Mouse (Mus musculus) liver, embryonic 15.5 days (tissue): ENCODE data around the gene Tchp. TPM values are rescaled to one million over a fixed set of nuclear protein-coding genes. Genes with fewer than 3 reads are reported as not detected.

Experiments used
- ATAC-seq: fragments of 200-750 bp; cut with Nextera tagmentation; 2 replicates; pipeline ENCODE4 v1.8.0; 2017; ENCODE audit warnings: moderate number of reproducible peaks, mild to moderate bottlenecking, moderate library complexity; ENCODE audit not compliant: insufficient read depth
- H3K27ac ChIP-seq: fragments of 300-500 bp; sonication (generic); replicated peaks from 2 replicates; pipeline ENCODE4 v1.5.1; 2015; ENCODE audit warnings: mild to moderate bottlenecking, inconsistent platforms
- H3K27me3 ChIP-seq: fragments of 300-500 bp; sonication (generic); 2 replicates; pipeline ENCODE4 v1.6.1; 2015; ENCODE audit warnings: mild to moderate bottlenecking, inconsistent platforms
- H3K36me3 ChIP-seq: fragments of 300-500 bp; sonication (generic); replicated peaks from 2 replicates; pipeline ENCODE4 v1.6.1; 2015; ENCODE audit warnings: moderate library complexity, mild to moderate bottlenecking, inconsistent platforms
- H3K4me1 ChIP-seq: fragments of 300-500 bp; sonication (generic); replicated peaks from 2 replicates; pipeline ENCODE4 v1.6.1; 2015; ENCODE audit warnings: inconsistent platforms
- H3K4me2 ChIP-seq: fragments of 300-500 bp; sonication (generic); 2 replicates; pipeline ENCODE4 v1.6.1; 2015; ENCODE audit warnings: moderate library complexity, mild to moderate bottlenecking, inconsistent platforms
- H3K4me3 ChIP-seq: fragments of 300-500 bp; sonication (generic); replicated peaks from 2 replicates; pipeline ENCODE4 v1.5.1; 2015; ENCODE audit warnings: mild to moderate bottlenecking, inconsistent platforms
- H3K9ac ChIP-seq: fragments of 300-500 bp; sonication (generic); 2 replicates; pipeline ENCODE4 v1.6.1; 2015; ENCODE audit warnings: moderate library complexity, mild to moderate bottlenecking, inconsistent platforms
- H3K9me3 ChIP-seq: fragments of 300-500 bp; sonication (generic); replicated peaks from 2 replicates; pipeline ENCODE4 v1.6.1; 2016; ENCODE audit warnings: inconsistent platforms
- WGBS: fragments of 180-500 bp; shearing (Covaris S2); methylation state at CpG from one replicate; pipeline ENCODE4 v1.1.7; 2015; ENCODE audit warnings: mixed read lengths; ENCODE audit not compliant: insufficient replicate concordance; 5-methylcytosine and 5-hydroxymethylcytosine counted together
- polyA plus RNA-seq: library from polyadenylated mRNA; unstranded; fragments of >200 nt; fragmentation: Nextera tagmentation; extraction: Ambion mirVana; gene quantifications from 2 replicates; pipeline ENCODE4 v1.2.1, GENCODE M21; 2015

The Tchp gene
- polyA plus RNA-seq, 1 experiment from 2014 or later, result 2.9 TPM

- no peaks in the 10 kb centered on the region for H3K27me3 ChIP-seq
- ATAC-seq, result peak; percentile 51; the same call in 1 of the 2 replicates
- no peak overlapping the region for H3K4me3 ChIP-seq
- peaks cover 94% of the 10 kb centered on the region for H3K36me3 ChIP-seq
- WGBS, result 76% methylated on average over 12 of the region's 12 CpGs
- H3K4me1 ChIP-seq, result peaks cover 6% of the 10 kb centered on the region; the same call in 1 of the 2 replicates
- no peak overlapping the region for H3K4me2 ChIP-seq
- no peaks in the 10 kb centered on the region for H3K9me3 ChIP-seq
- H3K9ac ChIP-seq, result no peak overlapping the region
- H3K27ac ChIP-seq, result no peak overlapping the region
Observed at GRCm38 (mm10) chr5:114738707-114739241, 31.2 kb downstream of the Tchp start.

DNA sequence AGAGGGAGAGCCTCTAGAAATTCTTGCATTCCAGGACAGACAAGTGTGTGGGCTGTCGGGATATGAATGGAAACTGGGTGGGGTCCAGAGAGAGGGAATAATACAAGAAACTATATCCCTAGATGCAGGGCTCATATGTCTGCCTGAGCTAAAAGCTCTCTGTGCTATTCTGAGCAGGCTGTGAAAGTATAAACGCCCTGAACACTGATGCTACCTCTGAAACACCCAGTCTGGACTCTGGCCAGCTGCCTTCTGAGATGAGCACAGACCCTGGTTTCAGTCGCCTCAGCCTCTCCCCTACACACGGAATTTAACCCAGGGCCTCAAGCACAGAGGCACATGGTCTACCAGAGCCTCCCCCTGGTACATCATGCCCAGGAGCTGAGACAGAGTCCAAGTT is 33.0 kb downstream of the Tchp start:
- 61% methylated on average over 4 of the region's 4 CpGs for WGBS
- no peaks in the 10 kb centered on the region for H3K27me3 ChIP-seq
- H3K4me3 ChIP-seq, result no peak overlapping the region
- H3K4me1 ChIP-seq, result peaks cover 6% of the 10 kb centered on the region; the same call in 1 of the 2 replicates
- no peak overlapping the region for H3K27ac ChIP-seq
- ATAC-seq, result no peak
- H3K9me3 ChIP-seq, result no peaks in the 10 kb centered on the region
- H3K4me2 ChIP-seq, result no peak overlapping the region
- H3K36me3 ChIP-seq, result peaks cover 97% of the 10 kb centered on the region
- H3K9ac ChIP-seq, result no peak overlapping the region

DNA sequence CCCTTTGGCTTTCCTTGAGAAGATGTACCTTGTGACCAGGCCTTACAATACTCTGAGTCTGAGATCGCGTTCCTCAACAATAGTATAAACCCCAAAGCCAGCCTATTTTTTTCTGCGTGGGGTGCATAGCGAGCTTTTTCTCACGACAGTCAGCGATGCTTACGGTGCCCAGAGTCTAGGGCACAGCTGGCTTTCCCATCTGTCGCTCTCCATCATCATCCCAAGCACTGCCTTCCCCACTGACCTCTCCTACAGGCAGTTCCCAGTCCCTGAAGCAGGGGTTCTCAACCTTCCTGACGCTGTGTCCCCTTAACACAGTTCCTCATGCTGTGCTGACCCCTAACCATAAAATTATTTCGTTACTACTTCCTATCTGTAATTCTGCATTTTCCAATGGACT is 35.0 kb downstream of the Tchp start:
- Histone ChIP-seq H3K9me3 (no peaks in the 10 kb centered on the region), H3K27me3 (no peaks in the 10 kb centered on the region), H3K36me3 (peaks cover 92% of the 10 kb centered on the region), H3K4me3 (no peak overlapping the region), H3K4me2 (no peak overlapping the region), H3K4me1 (peaks cover 6% of the 10 kb centered on the region; the same call in 1 of the 2 replicates), H3K27ac (no peak overlapping the region), H3K9ac (no peak overlapping the region)
- WGBS, result 83% methylated on average over 10 of the region's 10 CpGs
- ATAC-seq, result no peak

DNA sequence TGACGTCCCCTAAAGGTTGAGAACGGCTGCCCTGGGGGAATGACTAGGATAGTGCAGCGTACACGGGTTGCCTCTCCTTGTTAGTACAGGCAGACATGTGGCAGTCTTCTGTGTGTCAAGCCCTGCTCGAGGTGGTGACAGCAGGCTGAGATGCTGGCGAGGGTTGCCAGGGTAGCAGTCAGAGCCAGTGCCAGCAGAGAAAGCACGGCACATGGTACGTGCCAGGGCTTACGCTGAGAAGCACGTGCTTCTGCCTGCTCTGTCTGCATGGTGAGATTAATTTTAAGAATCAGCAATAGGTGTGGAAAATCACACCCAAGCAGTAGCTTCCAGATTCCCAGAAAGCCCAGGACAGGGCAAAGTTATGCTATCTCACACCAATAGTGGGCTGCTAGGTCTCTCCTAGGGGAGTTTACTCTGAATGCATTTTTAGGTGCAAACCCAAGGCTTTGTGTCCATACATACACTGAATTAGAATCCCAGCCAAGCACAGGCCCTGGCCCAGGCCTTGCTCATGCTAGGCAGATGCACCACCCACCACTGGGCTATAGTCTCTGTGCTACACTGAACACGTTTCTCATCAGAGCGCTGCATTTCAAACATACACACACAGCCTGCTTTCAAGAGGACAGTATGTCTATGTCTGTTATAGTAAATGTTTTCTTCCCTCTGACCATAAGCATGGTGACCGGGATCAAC is 35.6 kb downstream of the Tchp start:
- Histone ChIP-seq H3K4me1 (peaks cover 6% of the 10 kb centered on the region; the same call in 1 of the 2 replicates), H3K9ac (no peak overlapping the region), H3K9me3 (no peaks in the 10 kb centered on the region), H3K27me3 (no peaks in the 10 kb centered on the region), H3K4me2 (no peak overlapping the region), H3K4me3 (no peak overlapping the region), H3K27ac (no peak overlapping the region), H3K36me3 (peaks cover 92% of the 10 kb centered on the region)
- ATAC-seq, result no peak
- 87% methylated on average over 13 of the region's 13 CpGs for WGBS

GRCm38 (mm10) chr5:114743697-114744090 is 36.1 kb downstream of the Tchp start:
- H3K4me3 ChIP-seq, result no peak overlapping the region
- H3K9me3 ChIP-seq, result no peaks in the 10 kb centered on the region
- ATAC-seq, result no peak
- H3K4me1 ChIP-seq, result peaks cover 4% of the 10 kb centered on the region; the same call in 1 of the 2 replicates
- H3K4me2 ChIP-seq, result no peak overlapping the region
- WGBS, result 91% methylated on average over 8 of the region's 8 CpGs
- H3K36me3 ChIP-seq, result peaks cover 92% of the 10 kb centered on the region
- H3K27me3 ChIP-seq, result no peaks in the 10 kb centered on the region
- no peak overlapping the region for H3K27ac ChIP-seq
- no peak overlapping the region for H3K9ac ChIP-seq

DNA sequence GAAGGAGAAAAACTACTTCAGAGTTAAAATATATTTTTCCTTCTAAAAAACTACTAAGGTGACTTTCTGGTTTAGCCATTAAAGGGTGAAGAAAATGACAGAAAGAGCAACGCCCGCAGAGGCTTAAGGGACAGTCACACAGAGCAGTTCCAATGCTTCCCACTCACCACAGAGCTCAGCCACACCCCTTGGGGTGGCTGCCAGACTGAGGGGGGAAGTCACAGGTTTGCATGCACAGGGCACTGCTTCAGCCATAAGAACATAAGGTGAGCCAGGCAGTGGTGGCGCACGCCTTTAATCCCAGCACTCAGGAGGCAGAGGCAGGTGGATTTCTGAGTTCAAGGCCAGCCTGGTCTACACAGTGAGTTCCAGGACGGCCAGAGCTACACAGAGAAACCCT is 38.0 kb downstream of the Tchp start:
- no peak for ATAC-seq
- Histone ChIP-seq H3K27ac (no peak overlapping the region), H3K36me3 (peaks cover 88% of the 10 kb centered on the region), H3K4me2 (no peak overlapping the region), H3K9ac (no peak overlapping the region), H3K27me3 (no peaks in the 10 kb centered on the region), H3K4me3 (no peak overlapping the region), H3K4me1 (no peaks in the 10 kb centered on the region), H3K9me3 (no peaks in the 10 kb centered on the region)
- WGBS, result 80% methylated on average over 5 of the region's 5 CpGs

GRCm38 (mm10) chr5:114746886-114747285 is 39.3 kb downstream of the Tchp start:
- Histone ChIP-seq H3K4me1 (no peaks in the 10 kb centered on the region), H3K4me3 (no peak overlapping the region), H3K27ac (no peak overlapping the region), H3K4me2 (no peak overlapping the region), H3K36me3 (peaks cover 91% of the 10 kb centered on the region), H3K9ac (no peak overlapping the region), H3K27me3 (no peaks in the 10 kb centered on the region), H3K9me3 (no peaks in the 10 kb centered on the region)
- 80% methylated on average over 4 of the region's 4 CpGs for WGBS
- no peak for ATAC-seq

GRCm38 (mm10) chr5:114747521-114747920 is 40.0 kb downstream of the Tchp start:
- no peak overlapping the region for H3K9ac ChIP-seq
- no peak overlapping the region for H3K4me3 ChIP-seq
- peaks cover 91% of the 10 kb centered on the region for H3K36me3 ChIP-seq
- no peak overlapping the region for H3K27ac ChIP-seq
- no peaks in the 10 kb centered on the region for H3K9me3 ChIP-seq
- H3K4me2 ChIP-seq, result no peak overlapping the region
- WGBS, result 82% methylated on average over 5 of the region's 5 CpGs
- no peaks in the 10 kb centered on the region for H3K27me3 ChIP-seq
- H3K4me1 ChIP-seq, result no peaks in the 10 kb centered on the region
- ATAC-seq, result no peak

GRCm38 (mm10) chr5:114750325-114750724 is 42.8 kb downstream of the Tchp start:
- H3K27me3 ChIP-seq, result no peaks in the 10 kb centered on the region
- no peak for ATAC-seq
- peaks cover 90% of the 10 kb centered on the region for H3K36me3 ChIP-seq
- 80% methylated on average over 10 of the region's 10 CpGs for WGBS
- no peak overlapping the region for H3K9ac ChIP-seq
- H3K4me1 ChIP-seq, result no peaks in the 10 kb centered on the region
- no peak overlapping the region for H3K4me3 ChIP-seq
- no peak overlapping the region for H3K27ac ChIP-seq
- H3K9me3 ChIP-seq, result no peaks in the 10 kb centered on the region
- no peak overlapping the region for H3K4me2 ChIP-seq

GRCm38 (mm10) chr5:114752397-114752796 is 44.8 kb downstream of the Tchp start:
- ATAC-seq, result no peak
- H3K4me2 ChIP-seq, result no peak overlapping the region
- 83% methylated on average over 10 of the region's 10 CpGs for WGBS
- H3K4me3 ChIP-seq, result no peak overlapping the region
- H3K9me3 ChIP-seq, result no peaks in the 10 kb centered on the region
- no peaks in the 10 kb centered on the region for H3K4me1 ChIP-seq
- H3K27ac ChIP-seq, result no peak overlapping the region
- H3K36me3 ChIP-seq, result peaks cover 88% of the 10 kb centered on the region
- no peaks in the 10 kb centered on the region for H3K27me3 ChIP-seq
- no peak overlapping the region for H3K9ac ChIP-seq

DNA sequence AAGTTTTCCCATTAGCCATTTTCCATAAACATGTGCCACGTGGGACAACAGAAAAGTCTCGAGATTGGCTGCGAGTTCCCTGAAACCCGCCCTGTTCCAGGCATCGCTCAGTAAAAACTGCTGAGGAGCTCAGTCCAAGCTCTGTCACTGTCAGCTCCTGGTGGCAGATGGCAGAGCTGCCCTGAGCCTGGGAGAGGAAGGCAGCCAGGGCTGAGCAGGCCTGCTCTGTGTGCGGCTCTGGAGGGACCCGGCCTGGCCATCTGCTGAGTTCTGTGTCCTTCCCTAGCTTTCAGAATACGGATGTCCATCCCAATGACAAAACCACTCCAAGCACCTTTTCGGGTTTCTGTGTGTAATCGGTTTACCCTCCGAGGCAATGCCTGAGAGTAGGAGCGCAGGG is 45.8 kb downstream of the Tchp start:
- Histone ChIP-seq H3K36me3 (peaks cover 84% of the 10 kb centered on the region), H3K27ac (no peak overlapping the region), H3K4me2 (no peak overlapping the region), H3K9me3 (no peaks in the 10 kb centered on the region), H3K4me1 (no peaks in the 10 kb centered on the region), H3K4me3 (no peak overlapping the region), H3K27me3 (no peaks in the 10 kb centered on the region), H3K9ac (no peak overlapping the region)
- no peak for ATAC-seq
- WGBS, result 91% methylated on average over 12 of the region's 12 CpGs
